Mouse (Mus musculus) embryo, embryonic 10.5 days (tissue): Measurements from ENCODE around the gene Fcrlb.
"Not testable (repeated sequence)": the region's sequence is repeated elsewhere in the genome, so short reads cannot be mapped to it uniquely, and the experiment has no call there.

Source experiments
- DNase-seq: peaks from one replicate; pipeline ENCODE4 v3.0.0-alpha.2; 2015; ENCODE audit warnings: low spot score

The Fcrlb gene

DNA sequence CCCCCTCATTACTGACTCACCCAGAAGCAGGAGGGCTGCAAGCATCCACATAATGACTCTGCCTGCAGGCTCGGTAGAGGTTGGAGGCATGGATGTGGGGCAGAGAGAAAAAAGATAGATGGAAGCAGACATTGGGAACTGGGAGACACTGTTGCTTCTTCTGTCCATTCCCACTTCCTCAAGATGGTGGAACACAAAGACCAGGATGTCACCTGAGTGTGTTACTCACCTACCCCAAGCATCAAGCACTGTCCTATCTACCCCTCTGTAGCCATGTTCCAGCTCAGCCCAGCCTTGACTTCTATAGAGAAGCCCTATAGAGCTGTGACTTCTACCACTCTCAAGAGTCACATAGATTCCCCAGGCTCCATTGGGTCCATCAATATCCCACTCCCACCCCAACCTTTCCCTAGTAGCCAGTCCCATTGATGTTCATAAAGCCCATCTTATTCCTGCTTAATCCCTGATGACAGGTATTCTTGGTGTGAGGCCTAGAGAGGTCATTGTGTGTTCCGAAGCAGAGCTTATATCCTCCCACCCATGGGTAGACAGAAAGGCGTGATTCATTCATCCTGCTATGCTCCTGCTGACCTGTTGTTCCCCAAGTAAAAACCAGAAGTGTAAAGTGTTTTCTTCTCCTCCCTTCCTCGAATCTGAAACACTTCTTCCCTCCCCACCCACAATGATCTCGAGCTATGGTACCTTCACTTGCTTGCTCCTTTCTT is at the start of gene Fcrlb:
Gene Fcrlb, minus strand, starts transcription at position 51 of the 725 bp plus-strand sequence.
- DNase-seq = no peak

DNA sequence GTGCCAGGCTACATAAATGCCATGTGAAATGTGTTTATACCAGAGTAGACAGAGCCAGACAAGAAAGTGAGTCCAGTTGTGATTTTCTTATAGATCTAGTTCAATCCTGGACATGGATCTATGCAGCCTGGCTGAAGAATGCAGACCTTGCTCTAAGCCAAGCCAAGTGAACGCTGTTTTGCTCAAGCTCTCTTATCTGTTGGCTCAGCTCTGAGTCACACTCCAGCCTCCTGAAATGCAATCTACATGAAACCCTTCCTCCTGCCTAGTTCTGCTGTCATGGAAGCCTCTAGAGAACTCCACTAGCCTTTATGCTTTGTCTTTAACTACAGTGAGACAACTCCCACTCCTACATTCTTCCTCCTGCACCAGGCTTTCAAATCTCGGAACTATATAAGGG is 49.6 kb upstream of the Fcrlb start:
- DNase-seq = no peak

DNA sequence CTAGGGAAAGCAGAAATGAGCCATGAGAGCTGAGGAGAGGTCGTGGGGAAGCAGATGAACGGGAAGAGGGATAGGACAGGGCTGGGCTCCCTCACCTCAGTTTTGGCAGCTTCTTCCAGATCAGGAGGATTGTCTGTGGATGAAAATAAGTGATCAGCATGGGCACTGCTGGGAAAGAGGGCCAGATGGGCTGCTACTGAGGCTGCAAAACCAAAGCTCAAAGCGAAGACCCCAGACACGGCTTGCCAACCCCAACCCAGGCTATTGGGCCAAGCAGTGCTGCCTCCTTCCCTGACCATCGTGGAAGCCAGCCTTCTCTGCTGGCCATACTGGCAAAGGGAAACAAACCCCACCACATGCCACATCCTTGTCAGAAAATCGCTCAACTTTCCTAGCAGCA is 48.4 kb upstream of the Fcrlb start:
- DNase-seq = no peak

DNA sequence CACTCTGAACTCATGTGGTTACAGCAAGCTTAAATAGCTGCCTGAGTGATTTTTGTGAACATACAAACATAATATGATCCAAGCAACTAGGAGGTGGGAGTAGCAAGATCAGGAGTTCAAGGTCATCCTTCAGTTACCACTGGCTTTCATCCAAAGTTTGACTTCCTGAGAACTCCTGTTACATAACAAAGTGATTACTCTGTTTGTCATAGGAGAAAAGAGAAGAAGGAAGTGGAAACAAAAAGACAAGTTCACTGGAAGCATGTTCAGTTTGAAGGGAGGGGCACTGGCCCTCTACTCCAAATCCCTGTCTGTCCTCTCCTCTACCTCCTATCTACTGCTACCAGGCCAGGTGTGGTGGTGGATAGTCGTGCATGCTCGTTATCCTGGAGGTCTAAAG is 47.0 kb upstream of the Fcrlb start:
- DNase-seq = no peak

DNA sequence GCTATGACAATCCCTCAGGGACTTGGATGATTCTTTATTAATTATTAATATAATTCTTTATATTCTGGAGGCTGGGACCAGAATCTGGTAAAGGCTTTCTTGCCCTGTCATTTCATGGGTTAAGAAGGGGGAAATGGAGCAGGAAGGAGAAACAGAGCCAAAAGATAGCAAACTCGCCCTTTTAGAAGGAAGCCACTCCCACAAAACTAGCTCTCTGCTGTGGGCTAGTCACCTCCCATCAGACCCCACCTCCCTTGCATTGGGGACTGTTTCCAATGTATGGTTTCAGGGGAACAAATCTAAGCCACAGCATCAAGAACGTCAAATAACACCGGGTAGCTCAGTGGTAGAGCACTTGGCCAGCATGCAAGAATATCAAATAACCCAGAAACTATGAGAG is 45.5 kb upstream of the Fcrlb start:
- no peak for DNase-seq

DNA sequence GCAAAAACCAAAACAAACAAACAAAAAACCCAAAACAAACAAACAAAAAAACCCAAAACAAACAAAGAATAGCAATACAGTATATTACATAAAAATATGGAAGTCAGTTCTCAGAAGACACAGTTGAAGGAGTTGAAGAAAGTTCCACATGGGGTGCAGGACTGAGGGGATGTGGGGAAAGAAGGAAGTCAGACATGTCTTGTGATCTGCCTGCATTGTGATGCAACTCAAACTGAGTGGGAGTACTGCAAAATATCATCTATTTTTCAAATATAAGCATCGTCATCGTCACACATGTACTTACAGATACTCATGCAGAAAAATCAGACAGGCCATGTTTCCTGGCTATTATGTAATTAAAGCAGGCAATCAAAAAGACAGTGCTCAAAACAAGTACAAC is 40.5 kb upstream of the Fcrlb start:
- DNase-seq = no peak

DNA sequence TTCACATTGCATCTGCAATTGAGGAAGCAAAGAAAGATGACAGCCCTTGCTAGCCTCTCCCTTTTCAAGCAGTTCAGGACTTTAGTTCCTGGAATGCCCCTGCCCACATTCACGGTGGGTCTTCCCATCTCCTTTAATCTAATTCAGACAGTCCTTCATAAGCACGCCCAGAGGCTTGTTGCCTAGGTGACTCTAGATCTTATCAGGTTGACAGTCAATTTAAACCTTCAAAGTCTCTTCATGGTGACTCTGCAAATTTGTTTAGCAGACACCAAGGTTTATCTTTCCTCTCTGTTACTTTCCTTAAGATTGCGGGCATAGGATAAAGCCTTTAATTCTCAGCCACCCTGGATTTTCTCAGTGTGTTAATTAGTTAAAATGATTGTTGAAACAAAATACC is 38.0 kb upstream of the Fcrlb start:
- DNase-seq = no peak

DNA sequence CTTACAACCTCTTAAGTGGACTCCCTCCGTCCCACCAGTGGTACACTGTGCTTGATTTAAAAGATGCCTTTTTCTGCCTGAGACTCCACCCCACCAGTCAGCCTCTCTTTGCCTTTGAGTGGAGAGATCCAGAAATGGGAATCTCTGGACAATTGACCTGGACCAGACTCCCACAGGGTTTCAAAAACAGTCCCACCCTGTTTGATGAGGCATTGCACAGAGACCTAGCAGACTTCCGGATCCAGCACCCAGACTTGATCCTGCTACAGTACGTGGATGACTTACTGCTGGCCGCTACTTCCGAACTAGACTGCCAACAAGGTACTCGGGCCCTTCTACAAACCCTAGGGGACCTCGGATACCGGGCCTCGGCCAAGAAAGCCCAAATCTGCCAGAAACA is 32.2 kb upstream of the Fcrlb start:
- DNase-seq = not testable (repeated sequence)

DNA sequence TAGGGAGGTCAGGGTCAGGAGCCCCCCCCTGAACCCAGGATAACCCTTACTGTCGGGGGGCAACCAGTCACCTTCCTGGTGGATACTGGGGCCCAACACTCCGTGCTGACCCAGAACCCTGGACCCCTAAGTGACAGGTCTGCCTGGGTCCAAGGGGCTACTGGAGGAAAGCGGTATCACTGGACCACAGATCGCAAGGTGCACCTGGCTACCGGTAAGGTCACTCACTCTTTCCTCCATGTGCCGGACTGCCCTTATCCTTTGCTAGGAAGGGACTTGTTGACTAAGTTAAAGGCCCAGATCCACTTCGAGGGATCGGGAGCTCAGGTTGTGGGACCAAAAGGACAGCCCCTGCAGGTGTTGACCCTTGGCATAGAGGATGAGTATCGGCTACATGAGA is 31.4 kb upstream of the Fcrlb start:
- DNase-seq = not testable (repeated sequence)

DNA sequence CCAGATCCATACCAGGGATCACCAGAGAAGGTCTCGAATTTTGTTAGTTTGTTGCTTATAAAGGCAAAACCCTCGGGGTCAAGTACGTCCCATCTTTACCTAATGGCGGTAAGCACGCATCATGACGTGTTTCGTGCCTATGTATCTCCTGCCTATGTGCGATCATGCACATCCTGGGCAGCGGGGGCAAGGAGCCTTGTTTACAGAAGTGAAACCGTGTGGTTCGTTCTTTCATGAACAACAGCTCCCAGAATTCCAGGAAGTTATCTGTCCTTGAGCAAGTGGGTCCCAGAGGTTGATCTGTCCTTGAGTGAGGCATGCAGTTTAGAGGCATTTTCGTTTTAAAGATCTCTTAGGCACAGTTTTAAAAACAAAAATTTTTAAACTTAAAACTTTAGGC is 26.5 kb upstream of the Fcrlb start:
- no peak for DNase-seq

DNA sequence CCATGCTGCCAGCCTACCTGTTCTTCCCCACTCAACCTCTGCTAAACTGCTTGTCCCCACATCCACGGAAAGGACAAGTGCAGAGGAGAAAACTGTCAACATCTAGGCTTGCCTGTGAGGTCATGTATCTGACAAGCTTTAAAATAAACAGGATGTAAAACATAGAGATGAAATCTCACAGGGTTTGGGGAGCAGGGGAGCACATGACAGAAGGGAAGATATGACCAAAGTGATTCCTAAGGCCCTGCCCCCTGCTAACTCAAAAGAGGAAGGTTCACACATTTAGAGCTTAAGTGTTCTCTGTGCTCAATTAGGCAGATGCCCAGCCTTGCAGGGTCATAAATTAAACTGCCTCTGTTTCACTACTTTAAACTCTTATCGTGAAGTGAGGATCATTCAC is 21.6 kb upstream of the Fcrlb start:
- no peak for DNase-seq

DNA sequence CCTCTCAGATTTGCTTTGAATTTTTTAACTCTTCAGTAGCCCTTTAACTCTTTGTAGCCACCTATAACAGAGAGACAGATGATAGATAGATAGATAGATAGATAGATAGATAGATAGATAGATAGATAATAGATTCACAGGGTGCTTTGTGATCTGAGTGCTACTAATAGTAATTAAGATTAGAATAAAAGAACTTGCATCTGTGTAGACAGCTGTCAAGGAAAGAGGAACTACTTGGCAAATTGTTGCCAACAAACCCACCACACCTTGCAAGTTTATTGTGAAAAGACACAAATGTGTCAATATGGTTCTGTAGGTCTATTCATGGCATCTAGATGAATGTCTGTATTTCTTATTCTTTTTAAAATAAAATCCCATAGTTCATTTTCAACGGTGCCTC is 21.2 kb upstream of the Fcrlb start:
- no peak for DNase-seq

DNA sequence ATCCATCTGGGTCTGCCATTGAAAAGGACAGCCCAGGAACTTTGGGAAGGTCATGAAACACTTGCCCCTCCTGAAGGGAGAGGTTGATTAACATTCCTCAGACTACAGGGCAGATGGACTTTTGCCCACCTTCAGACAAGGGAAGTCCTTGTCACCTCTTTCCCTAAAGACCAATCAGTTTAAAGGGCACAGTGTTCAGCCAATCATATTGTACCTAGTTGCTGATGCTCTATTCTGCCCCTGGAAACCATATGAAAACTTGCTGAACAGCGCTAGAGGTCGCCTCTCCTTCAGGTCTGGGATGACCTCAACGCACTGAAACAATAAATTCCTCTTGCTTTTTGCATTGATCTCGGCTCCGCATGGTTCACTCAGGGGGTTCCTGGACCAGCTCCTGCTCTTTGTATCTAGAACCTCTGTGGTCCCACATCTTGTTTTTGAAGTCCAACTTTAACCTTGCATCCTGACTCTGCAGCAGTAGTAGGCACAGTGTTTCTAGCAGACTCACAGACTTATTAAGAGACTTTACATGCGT is 20.7 kb upstream of the Fcrlb start:
- DNase-seq = no peak

DNA sequence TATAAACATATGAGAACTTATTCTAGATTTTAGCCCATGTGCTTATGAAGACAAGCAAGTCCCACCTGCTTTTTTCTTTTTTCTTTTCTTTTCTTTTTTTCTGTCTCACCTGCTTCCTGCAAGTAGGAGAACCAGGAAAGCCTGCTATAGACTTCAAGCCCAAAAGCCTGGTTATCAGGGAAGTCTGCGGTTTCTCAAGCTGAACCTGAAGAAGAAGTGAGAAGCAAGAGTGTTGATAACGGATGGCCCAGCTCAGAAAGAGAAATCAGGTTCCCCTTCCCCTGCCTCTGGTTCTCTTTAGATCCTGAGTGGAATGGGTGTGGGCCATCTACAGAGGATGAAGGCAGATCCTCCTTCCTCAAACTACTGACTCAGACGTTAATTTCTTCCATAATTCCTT is 19.3 kb upstream of the Fcrlb start:
- no peak for DNase-seq

DNA sequence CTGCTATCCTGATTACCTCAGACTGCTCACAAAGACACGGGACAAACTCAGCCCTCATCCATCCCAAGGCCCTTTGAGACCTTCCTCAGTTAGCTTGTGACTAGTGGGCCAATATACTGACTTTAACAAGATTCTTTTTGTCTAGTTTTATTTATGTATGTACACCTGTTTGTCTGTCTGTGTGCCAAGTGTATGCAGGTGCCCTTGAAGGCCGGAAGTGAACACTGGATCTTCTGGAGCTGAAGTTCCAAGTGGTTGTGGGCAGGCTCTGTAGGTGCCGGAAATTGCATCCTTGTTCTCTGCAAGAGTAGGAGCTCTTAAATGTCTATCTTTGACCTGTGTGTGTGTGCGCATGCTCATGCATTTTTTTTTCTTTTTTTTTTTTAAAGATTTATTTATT is 16.5 kb upstream of the Fcrlb start:
- no peak for DNase-seq

DNA sequence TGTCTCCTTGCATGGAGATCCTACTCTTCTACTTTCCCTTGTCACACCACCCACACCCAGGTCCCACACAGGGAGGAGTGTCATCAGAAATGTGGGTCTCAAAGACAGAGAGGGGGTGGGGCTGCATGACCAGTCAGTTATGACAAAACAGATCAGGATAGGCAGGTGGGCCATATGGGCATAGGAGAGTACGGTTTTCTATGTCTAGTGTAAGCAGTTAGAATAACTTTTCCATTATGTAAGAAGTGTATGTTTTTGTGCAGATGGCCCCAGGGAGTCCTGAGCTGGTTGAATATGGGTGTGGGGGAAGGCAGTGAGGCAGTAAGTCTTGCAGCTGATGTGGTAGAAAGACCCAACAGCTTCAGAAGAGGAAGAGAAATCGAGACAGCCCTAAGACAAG is 15.7 kb upstream of the Fcrlb start:
- no peak for DNase-seq

DNA sequence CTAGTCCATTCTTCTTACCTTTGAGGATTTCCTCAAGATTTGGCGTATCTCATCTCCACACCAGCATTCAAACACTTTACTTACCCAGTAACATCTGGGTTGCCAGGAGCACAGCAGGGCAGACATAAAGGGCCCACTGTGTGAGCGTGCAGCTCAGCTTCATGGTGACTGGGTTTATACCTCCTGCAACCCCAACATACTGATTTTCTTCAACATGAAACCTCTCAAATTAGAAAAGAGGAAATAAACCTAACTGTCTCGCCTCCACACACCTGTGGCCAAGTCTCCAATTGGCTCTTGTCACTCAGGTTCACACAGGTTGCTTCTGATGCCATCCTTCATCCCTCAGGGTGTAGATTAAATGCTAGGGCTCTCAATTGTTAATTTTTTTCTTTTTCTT is 14.6 kb upstream of the Fcrlb start, which contains the start of gene Fcrla:
Gene Fcrla, minus strand, starts transcription at position 206 of the 400 bp plus-strand sequence.
- no peak for DNase-seq

DNA sequence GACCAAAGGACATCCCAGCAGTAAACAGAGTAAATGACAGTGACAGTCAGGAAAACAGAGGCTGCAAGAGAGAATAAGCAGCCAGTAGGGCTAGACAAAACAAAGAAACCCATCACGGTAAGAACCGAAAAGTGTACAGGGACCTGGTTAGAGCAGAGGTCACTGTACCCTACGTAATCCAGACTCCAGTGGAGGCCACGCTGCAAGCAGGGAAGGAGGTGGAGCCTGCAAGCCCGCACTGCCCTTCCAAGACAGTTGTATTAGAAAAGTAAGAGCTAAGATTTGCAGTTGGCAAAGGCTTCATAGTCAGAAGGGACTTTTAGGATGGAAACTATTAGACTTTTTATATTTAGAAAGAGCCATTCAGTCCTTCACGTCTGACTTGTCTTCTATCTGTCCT is 14.2 kb upstream of the Fcrlb start:
- DNase-seq = no peak

DNA sequence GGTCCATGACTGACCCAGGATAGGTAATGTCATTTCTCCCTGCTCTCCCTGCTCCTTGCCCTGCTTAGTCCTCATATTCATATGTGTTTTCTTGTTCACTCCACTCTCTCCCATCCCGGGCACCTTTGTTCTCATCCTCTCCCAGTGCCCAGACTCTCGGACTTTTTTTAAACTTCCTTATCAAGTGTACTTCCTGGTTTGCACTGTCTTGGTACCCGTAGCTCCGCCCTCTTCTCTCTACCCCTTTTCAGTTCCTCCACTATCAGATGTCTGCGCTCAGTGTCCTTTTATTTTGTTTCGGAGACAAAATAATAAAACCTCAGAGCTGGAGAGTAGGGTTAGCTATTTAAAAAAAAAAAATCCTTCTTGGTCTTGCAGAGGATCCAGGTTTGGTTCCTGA is 11.7 kb upstream of the Fcrlb start:
- DNase-seq = no peak

DNA sequence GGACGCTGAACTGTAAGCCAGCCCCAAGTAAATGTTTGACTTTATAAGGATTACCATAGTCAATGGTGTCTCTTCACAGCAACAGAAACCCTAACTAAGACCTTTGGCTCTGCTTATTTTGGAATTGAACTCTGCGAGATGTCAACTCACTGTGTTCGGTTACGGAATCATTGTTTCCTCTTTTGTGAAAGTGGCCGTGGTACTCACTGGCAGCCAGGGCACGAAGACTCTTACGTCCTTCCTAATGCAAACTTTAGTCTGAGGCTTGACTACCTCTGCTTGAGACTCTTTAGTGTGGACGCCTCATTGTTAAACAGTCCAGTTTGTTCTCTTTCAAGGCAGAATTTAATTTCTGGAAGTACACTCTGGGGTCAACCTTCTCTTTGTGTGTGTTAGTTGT is 6.6 kb upstream of the Fcrlb start:
- DNase-seq = no peak

DNA sequence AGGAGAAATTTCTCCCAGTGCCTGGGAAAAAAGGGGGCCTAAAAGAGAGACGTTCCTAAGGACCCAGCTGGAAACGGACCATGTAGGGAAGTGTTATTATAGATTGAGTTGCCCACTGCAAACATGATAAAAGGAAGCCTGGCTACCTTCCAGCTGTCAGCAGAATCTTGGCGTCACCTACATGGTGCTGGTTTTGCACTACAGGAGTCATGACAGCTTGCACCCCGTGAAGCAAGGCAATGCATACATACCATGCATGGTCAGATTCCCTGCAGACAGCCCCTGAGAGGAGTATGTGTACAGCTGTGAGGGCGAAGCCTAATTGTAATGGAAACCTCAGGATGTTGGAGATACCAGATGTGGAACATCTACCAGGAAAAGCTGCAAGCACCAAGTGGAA is 2.9 kb upstream of the Fcrlb start:
- DNase-seq = no peak

DNA sequence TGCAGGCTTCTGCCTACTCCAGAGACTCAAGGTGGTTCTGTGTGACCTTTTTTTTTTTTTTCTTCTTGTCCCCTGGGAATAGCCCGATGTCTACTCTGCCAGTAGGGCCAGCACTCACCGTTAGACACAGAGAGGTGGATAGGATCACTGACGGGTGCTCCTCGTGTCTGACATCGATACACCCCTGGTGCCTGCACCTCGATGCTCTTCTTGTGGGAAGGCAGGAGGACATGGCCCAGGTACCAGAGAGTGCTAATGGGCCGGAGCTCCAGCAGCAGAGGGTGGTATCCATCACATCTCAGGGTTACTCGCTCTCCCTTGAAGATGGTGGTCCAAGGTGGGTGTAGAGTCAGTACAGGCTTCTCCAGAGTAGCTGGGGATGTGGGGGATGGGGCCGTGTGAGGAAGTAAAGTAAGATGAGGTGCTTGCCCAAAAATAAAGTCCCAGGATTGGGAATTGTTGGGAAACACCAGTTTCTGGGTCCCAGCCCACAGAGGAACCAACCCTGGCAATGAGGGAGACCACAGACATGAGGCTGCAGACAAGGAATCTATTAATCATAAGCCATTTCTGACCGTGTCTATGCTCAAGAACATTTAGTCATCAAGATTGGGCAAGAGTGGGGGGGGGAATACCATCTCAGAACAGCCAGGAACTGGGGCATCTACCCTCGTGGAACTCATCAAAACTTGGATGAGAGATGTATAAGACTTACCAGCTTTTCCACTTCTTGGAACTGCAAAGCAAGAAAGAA is 657 bp downstream of the Fcrlb start:
- DNase-seq = no peak

DNA sequence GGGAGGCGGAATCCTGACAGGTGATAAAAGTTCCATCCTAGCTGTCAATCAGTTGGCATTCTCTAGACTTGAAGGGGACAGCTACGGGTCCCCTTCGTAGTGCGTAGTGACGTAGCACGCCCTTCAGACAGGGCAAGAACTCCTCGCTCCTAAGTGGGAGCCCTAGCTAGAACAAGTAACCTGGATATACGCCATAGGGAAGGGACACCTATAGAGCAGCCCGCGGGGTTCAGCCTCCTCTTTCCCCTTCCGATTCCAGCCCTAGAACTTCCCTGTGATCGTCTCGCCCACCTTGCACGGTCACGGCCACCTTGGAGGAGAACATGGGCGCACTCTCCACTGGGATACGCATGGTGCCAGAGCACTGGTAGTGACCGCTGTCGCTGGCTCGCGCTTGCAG is 4.4 kb downstream of the Fcrlb start:
- peak; percentile 42 for DNase-seq
